Mouse (Mus musculus): ENCODE results near the gene Aars2.

Gene Aars2

DNA sequence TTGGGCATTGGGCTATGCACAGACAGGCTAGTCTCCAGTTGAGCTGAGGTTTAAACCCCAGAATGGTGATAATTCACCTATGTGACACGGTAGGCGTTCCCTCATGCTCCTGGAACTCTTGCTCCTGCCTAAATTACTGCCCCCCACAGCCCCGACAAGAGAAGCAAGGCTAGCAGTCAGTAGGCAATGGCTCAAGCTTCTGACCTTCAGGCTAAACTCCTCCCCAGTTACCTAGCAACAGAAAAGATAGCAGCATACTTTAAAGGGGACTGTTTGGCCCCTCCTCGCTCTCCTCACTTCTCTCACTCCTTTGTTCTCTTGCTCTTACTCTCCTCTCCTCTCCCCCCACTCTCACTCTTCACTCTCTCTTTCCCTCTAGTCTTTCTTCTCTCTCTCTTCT lies 5.7 kb upstream of the Aars2 start:
- DNase-seq (ENCODE audit: low spot score), result no peak

GRCm38 (mm10) chr17:45502324-45502723 lies 4.3 kb upstream of the Aars2 start:
- DNase-seq (ENCODE audit: low spot score), result no peak

- no peak for DNase-seq (ENCODE audit: low spot score)
These were observed 3.2 kb upstream of the Aars2 start for GRCm38 (mm10) chr17:45503301-45503973.

GRCm38 (mm10) chr17:45505941-45506465 lies 638 bp upstream of the Aars2 start:
- DNase-seq (ENCODE audit: low spot score), result no peak

DNA sequence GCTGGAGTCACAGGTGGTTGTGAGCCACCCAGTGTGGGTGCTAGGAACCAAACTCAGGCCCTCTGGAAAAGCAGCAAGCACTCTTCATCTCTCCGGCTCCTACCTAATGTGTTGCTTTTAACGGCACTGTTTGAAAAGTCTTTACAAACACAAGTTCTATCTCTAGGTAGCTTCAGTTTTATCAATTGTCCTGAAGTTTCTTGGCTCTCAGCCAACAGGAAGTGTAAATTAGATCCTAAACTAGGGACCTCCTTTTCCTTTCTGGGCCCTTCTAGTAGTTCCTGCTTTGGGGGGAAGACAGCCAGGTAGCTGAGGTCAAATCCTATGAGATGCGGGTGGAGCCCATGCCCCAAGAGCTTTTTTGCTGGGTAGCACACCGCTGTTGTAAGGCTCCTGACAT lies 4.2 kb downstream of the Aars2 start:
- DNase-seq (ENCODE audit: low spot score), result no peak

GRCm38 (mm10) chr17:45511757-45512156 lies 5.1 kb downstream of the Aars2 start:
- no peak for DNase-seq (ENCODE audit: low spot score)

DNA sequence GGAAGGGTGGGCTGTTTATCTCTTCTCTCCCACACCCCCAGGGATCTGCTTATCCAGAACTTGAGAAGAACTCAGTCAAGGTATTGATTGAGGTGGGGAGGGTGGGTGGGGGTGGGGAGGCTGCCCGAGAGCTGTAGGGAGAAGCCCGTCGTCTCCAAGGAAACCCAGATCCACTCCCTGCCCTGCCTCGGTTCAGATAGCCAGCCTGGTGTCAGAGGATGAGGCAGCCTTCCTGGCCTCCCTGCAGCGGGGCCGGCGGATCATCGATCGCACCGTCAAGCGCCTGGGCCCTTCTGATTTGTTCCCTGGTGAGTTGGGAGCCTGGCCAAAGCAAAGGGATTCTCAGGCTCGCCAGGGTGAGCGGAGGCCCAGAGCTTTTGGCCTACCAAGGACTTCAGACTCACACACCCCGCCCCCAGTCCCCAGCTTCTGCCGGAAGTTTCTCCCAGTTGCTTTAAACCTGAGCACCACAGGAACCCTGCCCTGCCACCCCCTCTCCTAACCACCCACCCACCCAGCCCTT lies 8.6 kb downstream of the Aars2 start:
- no peak for DNase-seq (ENCODE audit: low spot score)

DNA sequence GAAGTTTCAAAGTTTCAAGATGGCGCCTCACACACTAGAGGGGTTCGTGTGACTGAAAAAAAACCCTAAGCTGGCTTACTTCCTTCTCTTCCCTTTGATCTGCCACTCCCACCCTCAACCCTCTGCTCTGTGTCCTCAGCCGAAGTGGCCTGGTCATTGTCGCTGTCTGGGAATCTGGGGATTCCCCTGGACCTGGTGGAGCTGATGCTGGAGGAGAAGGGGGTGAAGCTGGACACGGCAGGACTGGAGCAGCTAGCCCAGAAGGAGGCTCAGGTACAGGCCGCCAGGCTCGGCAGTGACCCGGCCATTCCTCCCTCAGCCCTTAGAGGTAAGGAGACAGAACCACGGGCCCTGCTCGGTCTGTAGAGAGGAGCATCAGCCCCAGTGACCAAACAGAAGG lies 9.2 kb downstream of the Aars2 start:
- no peak for DNase-seq (ENCODE audit: low spot score)

DNA sequence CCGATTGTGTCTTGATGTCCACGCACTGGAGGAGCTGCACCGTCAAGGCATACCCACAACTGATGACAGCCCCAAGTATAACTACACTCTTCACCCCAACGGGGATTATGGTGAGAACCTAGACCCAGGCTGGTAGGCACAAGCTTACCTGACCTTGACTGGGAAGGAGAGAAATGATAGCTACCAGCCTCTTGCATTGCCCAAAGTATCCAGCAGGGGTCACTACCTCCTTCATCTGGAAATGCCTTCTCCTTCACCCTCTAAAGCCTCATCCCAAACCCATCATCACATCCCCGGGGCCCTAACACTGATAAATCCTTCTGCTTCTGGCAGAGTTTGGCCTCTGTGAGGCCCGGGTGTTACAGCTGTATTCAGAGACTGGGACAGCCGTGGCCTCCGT lies 9.8 kb downstream of the Aars2 start:
- peak; percentile 58 for DNase-seq (ENCODE audit: low spot score)

DNA sequence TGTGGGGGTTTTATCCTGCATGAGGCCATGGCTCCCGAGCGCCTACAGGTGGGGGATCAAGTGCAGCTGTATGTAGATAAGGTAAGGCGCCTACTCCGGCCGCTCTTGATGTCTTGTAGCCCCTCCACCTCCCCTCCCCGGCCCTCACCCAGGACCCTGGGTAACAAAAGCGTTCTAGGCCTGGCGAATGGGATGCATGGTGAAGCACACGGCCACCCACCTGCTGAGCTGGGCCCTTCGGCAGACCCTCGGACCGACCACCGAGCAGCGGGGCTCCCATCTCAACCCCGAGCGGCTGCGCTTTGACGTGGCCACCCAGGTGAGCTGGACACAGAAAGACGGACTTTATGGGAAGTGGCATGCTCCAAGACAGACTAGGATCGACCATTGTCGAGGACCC lies 10.5 kb downstream of the Aars2 start:
- DNase-seq (ENCODE audit: low spot score), result no peak

DNA sequence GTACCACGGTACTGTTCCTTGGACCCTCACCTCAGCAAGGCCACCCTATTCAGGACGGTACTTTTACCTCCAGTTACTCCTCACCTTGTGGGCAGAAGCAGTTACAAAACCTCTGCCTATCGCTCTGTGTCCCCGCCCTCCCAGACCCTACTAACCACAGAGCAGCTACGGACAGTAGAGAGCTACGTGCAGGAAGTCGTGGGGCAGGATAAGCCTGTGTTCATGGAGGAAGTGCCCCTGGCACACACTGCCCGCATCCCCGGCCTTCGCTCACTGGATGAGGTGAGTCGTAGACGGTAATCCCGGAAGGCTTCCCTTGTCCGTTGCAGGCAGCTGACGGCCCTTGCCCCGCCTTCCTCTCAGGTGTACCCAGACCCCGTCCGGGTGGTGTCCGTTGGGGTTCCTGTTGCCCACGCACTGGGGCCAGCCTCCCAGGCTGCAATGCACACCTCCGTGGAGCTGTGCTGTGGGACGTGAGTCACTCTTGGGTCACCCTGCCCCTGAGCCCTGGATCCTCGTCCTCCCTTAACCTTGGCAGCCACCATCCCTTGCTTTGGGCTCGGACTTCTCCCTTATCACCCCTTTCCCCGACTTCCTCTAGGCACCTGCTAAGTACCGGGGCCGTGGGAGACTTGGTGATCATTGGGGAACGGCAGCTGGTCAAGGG lies 11.0 kb downstream of the Aars2 start:
- DNase-seq (ENCODE audit: low spot score), result no peak

- no peak for DNase-seq (ENCODE audit: low spot score)
These were observed 12.3 kb downstream of the Aars2 start for GRCm38 (mm10) chr17:45518766-45519475.

- no peak for DNase-seq (ENCODE audit: low spot score)
These were observed 13.5 kb downstream of the Aars2 start for GRCm38 (mm10) chr17:45520136-45520535.

DNA sequence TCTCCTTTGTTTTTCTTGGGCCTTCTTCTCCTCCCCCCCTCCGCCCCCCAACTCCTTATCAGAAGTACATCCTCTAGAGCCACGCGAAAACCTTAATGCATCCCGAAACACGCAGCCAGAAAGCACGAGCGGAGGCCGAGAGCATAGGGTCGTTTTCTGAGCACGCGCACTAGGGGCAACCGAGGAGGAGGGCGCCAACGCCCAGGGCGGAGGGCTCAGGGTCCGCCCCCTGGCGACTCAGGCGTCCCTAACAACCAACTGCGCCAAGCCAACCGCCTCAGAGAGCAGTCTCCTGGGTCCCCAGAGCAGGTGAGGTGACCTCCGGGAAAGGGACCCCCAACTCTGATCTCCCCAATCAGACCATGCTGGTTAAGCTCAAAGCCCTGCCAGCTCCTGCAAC lies 16.6 kb downstream of the Aars2 start, which contains the start of gene Tcte1:
Gene Tcte1 (plus strand): TSS at position 172 of the 400 bp plus-strand sequence.
- no peak for DNase-seq (ENCODE audit: low spot score)

- DNase-seq (ENCODE audit: low spot score), result no peak
These were observed 18.3 kb downstream of the Aars2 start for GRCm38 (mm10) chr17:45524961-45525360.

GRCm38 (mm10) chr17:45526571-45526970 lies 19.9 kb downstream of the Aars2 start:
- no peak for DNase-seq (ENCODE audit: low spot score)

- no peak for DNase-seq (ENCODE audit: low spot score)
These were observed 23.7 kb downstream of the Aars2 start for GRCm38 (mm10) chr17:45530346-45530782.

GRCm38 (mm10) chr17:45532896-45533295 lies 26.3 kb downstream of the Aars2 start:
- no peak for DNase-seq (ENCODE audit: low spot score)

DNA sequence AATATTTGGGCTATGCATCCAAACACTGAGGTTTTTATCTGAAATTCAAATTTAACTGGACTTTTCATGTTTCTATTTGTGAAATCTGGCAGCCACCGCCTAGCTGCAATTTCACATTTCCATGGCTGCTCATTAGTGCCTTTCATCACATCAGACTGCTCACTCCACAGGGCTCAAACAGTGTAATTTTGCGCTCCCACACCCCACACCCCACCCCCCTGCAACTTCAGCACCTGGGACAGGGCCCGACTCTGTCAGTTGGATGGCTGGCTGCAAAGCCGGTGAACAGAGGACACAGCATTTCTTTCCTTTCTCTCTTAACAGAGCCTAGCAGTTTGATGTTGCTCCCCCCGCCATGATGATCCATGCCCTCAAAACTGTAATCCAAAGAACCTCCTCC lies 29.6 kb downstream of the Aars2 start:
- DNase-seq (ENCODE audit: low spot score), result no peak

DNA sequence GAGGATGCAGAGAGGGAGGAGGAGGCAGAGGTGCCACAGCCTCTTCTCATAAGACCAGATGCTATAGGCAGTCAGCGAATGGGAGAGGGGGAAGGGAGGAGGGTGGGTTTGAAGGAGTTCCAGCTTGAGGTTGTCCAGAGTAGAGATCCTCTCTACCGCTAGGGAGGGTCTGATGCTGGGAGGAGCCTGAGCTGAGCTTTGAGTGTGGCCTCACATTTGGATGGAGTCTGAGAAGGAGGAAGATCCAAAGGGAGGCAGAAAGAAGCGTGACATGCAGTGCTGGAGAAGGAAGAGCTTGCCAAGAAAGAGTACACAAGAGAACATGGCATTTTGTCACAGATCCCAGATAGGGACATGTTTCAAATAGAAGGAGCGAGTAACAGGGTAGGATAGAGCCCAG lies 31.8 kb downstream of the Aars2 start:
- no peak for DNase-seq (ENCODE audit: low spot score)

DNA sequence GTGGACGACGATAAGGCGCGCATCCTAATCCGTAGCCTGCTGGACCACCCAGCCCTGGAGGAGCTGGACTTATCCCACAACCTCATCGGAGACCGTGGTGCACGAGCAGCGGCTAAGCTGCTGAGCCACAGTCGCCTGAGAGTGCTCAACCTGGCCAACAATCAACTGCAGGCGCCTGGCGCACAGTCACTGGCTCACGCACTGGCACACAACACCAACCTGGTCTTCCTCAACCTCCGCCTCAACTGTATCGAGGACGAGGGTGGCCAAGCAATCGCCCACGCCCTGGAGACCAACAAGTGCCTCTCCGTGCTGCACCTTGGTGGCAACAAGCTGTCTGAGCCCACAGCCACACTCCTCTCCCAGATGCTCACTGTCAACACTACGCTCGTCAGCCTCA lies 33.0 kb downstream of the Aars2 start:
- no peak for DNase-seq (ENCODE audit: low spot score)

DNA sequence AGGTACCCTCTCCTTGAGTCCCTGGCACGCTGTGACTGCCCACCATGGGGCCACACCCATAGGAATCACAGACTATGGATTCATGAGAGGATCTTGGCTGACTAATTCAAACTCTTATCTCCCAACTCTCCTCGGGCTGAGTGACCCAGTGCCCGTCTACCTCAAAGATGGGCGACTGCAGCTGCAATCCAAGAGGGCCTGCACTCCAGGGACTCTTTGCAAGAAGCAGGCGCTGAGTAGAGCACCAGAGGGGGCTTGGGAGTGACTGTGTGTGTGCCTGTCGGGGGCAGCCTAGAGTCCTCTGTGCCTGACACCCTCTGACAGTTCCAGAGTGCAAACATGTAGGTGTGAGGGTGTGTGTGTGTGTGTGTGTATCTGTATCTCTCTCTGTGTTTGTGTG lies 35.5 kb downstream of the Aars2 start:
- no peak for DNase-seq (ENCODE audit: low spot score)

DNA sequence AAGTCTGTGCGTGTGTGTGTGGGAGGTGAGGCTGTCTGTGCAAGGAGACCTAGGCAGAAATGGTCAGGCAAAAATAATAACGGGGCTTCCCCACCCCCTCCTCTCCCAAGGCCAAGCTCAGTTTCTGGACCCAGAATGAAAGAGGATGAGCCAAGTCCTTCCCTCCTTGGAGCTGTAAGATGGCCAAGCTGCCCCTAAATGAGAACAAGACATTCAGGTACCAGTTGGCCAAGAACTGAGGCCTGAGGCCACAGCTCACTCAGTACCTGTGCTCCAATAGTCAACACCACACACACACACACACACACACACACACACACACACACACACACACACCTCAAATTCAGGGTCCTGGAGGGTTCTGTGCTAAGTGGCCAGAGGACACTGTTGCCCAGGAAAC lies 36.1 kb downstream of the Aars2 start:
- no peak for DNase-seq (ENCODE audit: low spot score)

Measured in left cerebral cortex, adult 11 months (tissue).